Mouse (Mus musculus): Measurements from ENCODE around the gene B3gnt4.

DNA sequence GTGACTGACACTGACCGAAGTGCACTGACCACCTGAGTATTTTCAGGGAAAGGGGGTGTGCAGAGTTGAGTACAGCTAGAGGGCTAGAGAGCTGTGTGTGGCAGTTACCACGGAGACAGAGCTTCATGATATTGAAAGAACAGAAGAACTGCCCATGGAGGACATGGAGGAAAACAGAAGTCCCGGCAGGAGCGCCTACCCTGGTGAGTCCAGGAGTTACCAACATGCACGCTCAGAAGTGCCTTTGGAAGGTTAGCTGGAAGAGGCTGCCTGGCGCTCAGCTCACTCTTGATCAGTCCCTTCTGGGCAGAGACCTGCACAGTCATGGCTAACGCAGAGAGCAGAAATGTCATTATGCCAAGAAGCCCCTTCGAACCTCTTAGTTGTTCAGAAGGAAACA is 19.8 kb downstream of the B3gnt4 start:
- TF ChIP-seq CTCF (IDR thresholded peaks at IDR 0.05; ENCODE audit: low read depth, low read length) (no peak), POLR2A (IDR thresholded peaks at IDR 0.05; ENCODE audit: extremely low read depth, insufficient read depth, low read length) (no peak)

Data from liver, adult 2 months (tissue).